Mouse (Mus musculus) gastrocnemius, postnatal 25 days (tissue): ENCODE measurements around the gene Oas1c. TPM values are rescaled to one million over a fixed set of nuclear protein-coding genes. Genes with fewer than 3 reads are reported as not detected.
"Not testable (repeated sequence)": the region's sequence is repeated elsewhere in the genome, so short reads cannot be mapped to it uniquely, and the experiment has no call there.

ENCODE experiments used
- DNase-seq: peaks from one replicate; pipeline ENCODE4 v3.0.0; 2022
- long read RNA-seq, 2 experiments: library from polyadenylated mRNA; stranded (forward); transcript quantifications; one replicate each; pipeline ENCODE4 v2.0.0; 2021
- total RNA-seq, 2 experiments: library from RNA; stranded (reverse); gene quantifications; 1 replicate in 1 of 2; 2 replicates in 1 of 2; pipeline ENCODE4 v1.2.3; 2021

The Oas1c gene
- total RNA-seq: not detected
- long read RNA-seq, experiment 1: 0 reads
- long read RNA-seq, experiment 2, partial matches to known transcripts: 1 of 1 reads
- long read RNA-seq, experiment 2, other reads (novel, unspliced or antisense): 0 of 1 reads

- peak; percentile 81 for DNase-seq
Observed at GRCm38 (mm10) chr5:120811951-120812819, at the start of gene Oas1c. Gene Oas1c (minus strand): TSS chr5:120812514.

- no peak for DNase-seq
Observed at GRCm38 (mm10) chr5:120861121-120861520, 48.8 kb upstream of the Oas1c start, which contains the start of gene Oas1h. Gene Oas1h (plus strand): TSS chr5:120861421.

GRCm38 (mm10) chr5:120859241-120859640, 46.9 kb upstream of the Oas1c start:
- DNase-seq: no peak

GRCm38 (mm10) chr5:120849601-120850136, 37.4 kb upstream of the Oas1c start:
- DNase-seq: no peak

GRCm38 (mm10) chr5:120847067-120847466, 34.8 kb upstream of the Oas1c start, which contains the start of gene Oas1f:
Gene Oas1f (plus strand): TSS chr5:120847367.
- no peak for DNase-seq

DNA sequence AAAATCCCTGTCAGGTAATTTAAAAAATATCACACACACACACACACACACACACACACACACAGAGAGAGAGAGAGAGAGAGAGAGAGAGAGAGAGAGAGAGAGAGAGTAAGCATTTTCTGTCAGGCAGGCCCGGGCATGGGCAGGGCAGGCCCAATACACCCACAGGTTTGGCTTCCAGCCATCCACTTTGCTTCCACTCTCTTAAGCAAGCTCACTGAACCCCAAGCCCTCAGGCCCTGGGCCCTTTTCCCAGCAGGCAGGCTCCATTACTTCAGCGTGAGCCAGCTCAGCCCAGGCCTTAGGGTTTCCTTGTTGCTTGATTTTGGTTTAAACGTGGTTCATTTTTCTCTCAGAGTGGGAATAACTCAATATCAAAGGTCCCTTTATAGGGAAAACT, 32.4 kb upstream of the Oas1c start:
- no peak for DNase-seq

DNA sequence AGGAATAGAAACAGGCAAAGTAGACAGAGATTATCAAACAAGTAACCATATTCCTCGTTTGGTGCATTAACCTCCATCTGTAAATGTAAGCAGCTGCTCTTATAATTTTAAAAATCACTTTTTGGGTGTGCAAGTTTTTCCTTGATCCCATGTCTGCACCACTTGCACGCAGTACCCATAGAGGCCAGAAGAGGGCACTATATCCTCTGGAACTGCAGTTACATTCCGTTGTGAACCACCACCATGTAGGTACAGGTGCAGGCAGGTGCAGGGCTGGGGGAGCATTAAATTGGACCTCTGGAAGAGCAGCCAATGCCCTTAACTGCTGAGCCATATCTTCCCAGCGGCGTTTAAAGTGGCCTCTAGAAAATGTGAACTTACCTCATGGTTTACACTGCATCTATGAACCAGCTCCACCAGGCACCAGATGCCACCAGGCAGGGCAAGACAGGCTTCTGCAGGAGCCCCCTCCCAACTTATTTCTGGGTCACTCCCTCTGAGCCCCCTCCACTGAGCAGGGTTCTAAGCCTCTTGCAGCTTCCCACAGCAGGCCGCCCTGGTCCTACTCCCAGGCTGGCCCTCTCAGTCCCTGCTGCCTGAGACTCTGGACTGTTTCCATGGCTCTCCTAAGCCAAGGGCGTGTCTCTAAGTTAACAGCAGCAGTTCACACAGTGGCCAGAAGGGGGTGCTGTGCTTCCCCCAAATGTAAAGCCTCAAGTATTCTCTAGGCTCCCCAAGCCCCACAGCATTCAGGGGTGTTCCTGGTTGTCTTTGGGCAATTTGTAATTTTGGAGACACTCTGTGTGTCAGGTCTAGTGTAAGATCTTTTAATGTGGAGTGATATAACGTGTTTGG, 24.6 kb upstream of the Oas1c start:
- DNase-seq: no peak

GRCm38 (mm10) chr5:120833335-120834280, 21.3 kb upstream of the Oas1c start:
- DNase-seq: no peak

GRCm38 (mm10) chr5:120831031-120831430, 18.7 kb upstream of the Oas1c start:
- no peak for DNase-seq

DNA sequence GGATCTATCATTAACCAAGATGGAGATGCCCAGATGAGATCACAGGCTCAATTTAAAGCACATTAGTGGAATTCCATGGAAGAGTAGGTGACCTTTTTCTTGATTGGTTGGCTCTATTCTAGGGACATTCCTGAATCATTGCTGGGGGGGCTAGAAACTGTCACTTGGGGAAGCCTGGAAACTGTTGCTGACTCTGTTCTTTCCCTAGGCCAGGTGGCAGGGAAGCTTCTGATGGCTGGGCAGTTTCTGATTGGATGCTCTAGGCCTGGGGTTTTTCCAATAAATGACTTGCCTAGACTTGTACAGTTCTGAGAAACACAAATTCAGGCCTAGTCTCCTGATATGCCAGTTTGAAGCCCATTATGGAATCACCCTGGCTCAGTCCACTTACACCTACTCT, 6.7 kb upstream of the Oas1c start:
- no peak for DNase-seq

- DNase-seq: no peak
Observed at GRCm38 (mm10) chr5:120815949-120816348, 3.6 kb upstream of the Oas1c start.

DNA sequence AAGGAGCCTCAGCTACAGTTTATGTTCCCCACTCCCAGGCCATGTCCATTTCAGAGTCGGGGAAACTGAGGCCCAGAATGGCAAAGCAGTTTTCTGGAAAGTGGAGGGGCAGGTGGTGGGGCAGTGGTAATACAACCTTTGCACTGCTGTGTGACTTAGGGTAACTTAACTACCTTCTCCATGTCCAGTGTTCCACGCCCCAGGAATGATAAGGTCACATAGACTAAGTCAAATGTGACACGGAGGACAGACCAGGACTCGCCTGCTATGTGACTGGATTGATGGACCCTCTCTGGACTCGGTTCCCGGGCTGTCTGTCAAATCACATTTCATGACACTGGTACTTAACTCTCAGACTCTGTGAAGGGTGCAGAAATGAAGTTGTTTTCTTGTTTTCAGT, 709 bp upstream of the Oas1c start:
- no peak for DNase-seq

DNA sequence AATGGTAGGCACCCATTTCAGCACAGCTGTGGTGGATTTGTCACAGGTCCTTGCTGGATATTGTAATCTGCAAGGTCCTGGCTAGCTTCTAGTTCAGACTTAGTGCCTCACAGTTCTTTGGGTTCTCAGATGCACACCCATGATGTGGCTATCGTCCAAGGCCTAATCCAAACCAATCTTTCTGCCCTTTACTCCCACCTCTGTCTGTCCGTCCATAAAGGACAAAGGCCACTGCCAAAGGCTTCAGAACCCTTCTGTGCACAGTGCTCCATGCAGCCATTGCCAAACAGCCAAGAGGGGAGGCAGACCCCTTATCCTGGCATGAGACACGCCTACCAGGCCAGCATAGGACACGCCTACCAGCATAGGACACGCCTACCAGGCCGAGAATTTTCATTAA, 3.1 kb downstream of the Oas1c start:
- DNase-seq: no peak

- DNase-seq: no peak
Observed at GRCm38 (mm10) chr5:120806458-120806857, 5.9 kb downstream of the Oas1c start.

GRCm38 (mm10) chr5:120803596-120803995, 8.7 kb downstream of the Oas1c start:
- DNase-seq: no peak

DNA sequence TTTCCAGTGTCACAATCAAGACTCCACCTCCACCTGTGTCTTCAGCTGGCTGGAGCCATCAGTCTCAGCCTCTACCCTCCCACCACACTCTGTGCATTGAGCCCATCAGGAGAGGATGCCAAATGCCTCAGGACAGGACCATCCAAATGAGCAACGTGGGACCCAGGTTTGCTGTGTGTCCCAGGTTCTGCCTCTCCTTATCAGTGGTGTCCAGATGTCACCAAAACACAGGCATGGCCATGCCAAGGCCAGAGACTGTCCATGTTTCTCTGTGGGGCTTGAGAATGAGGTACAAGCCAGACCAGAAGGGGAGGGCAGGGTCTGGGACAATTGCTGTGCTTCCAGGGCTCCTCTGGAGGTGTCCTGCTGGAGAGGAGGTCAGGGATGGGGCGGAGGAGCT, 13.4 kb downstream of the Oas1c start:
- DNase-seq: not testable (repeated sequence)

DNA sequence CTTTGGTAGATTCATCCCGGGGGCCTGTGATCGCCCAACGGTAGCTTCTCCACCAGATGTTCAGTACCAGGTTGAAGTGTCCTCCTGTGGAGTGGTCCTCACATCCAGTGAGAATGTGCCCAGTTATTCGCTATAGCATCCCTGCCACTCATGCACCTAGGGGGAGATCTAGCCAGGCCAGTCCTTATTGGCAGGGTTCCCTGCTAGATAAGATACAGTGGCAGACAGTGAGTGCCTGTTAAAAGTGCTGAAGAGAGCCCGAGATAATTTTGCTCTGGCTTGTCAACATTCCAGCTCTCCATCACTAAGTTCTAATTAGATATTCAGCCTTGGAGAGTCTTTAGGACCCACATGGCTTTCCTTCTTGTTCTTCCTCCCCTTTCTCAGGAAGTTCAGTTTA, 14.2 kb downstream of the Oas1c start:
- not testable (repeated sequence) for DNase-seq

DNA sequence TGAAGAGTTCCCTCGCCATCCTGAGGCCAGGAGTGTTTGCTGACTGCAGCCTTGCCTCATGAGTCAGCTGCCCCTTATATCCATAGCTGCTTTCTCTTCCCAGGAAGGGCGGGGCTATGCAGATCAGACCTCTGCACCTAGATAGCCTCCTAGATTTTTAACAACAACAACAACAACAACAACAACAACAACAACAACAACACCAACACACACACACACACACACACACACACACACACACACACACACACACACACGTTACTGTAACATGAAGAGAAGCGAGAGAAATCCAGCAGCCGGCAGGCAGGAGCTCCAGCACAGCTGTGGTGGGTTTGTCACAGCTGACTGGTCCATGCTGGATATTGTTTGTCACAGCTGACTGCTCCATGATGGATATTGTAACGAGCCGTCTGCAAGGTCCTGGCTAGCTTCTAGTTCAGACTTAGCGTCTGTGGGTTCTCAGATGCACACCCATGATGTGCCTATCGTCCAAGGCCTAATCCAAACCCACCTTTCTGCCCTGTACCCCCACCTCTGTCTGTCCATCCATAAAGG, 16.8 kb downstream of the Oas1c start, which contains the start of gene Oas1e:
Gene Oas1e (minus strand): TSS at position 51 of the 555 bp plus-strand sequence.
- DNase-seq: not testable (repeated sequence)

GRCm38 (mm10) chr5:120793043-120793442, 19.3 kb downstream of the Oas1c start:
- DNase-seq: no peak

DNA sequence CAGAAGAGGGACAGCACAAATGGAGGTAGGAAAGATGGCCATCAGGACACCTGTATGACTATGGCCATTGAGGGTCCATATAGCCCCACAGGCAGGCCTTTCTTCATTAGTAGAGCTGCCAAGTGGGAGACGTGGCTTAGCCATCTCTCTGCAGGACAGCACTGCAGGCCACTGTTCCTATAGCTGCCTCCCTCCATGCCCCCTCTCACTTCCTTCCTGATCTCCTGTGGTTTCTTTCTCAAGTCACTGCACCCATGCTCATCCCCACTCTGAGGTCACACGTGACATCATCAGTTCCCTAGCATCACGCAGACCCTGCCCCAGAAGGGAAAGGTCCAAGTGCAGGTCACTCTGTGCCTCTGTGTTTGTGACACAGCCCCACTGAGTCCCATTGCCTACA, 25.3 kb downstream of the Oas1c start:
- DNase-seq: no peak

DNA sequence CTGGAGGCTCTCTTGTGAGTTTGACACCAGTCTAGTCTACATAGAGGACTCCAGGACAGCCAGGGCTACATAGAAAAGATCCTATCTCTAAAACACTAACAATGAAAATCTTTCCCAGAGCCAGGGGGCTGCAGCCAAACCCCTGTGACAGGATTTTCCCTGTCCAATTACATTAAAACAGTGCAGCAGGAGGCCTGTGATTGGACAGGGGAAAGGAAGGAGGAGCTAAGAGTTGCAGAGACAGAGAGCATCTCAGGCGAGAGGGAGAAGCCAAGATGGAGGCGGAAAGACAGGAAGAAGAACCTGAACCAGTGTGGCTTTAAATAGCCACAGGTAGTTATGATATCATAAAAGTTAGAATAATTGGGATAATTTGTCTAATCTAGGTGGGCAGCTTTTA, 29.9 kb downstream of the Oas1c start:
- no peak for DNase-seq
